Mouse (Mus musculus) heart, embryonic 11.5 days (tissue): ENCODE data around the gene Gm37240. TPM values are rescaled to one million over a fixed set of nuclear protein-coding genes. Genes with fewer than 3 reads are reported as not detected.

Source experiments
- ATAC-seq: fragments of 200-750 bp; cut with Nextera tagmentation; replicated peaks from 2 replicates; pipeline ENCODE4 v1.8.0; 2017; ENCODE audit warnings: moderate library complexity; ENCODE audit not compliant: insufficient number of reproducible peaks, low FRiP score, low TSS enrichment
- H3K27ac ChIP-seq: fragments of 300-500 bp; sonication (generic); 2 replicates; pipeline ENCODE4 v1.5.1; 2014; ENCODE audit warnings: mild to moderate bottlenecking, low read depth, low read length
- H3K27me3 ChIP-seq: fragments of 300-500 bp; sonication (generic); 2 replicates; pipeline ENCODE4 v1.6.1; 2014; ENCODE audit warnings: mild to moderate bottlenecking, low read length, mixed read lengths; ENCODE audit not compliant: control insufficient read depth, insufficient read depth
- H3K36me3 ChIP-seq: fragments of 300-500 bp; sonication (generic); 2 replicates; pipeline ENCODE4 v1.6.1; 2014; ENCODE audit warnings: mild to moderate bottlenecking, low read length, moderate library complexity, mixed read lengths; ENCODE audit not compliant: control insufficient read depth, insufficient read depth
- H3K4me1 ChIP-seq: fragments of 300-500 bp; sonication (generic); 2 replicates; pipeline ENCODE4 v1.6.1; 2014; ENCODE audit warnings: low read length; ENCODE audit not compliant: control insufficient read depth, insufficient read depth
- H3K4me2 ChIP-seq: fragments of 300-500 bp; sonication (generic); 2 replicates; pipeline ENCODE4 v1.6.1; 2014; ENCODE audit warnings: mild to moderate bottlenecking, moderate library complexity
- H3K4me3 ChIP-seq: fragments of 300-500 bp; sonication (generic); 2 replicates; pipeline ENCODE4 v1.5.1; 2014; ENCODE audit warnings: low read depth, low read length
- H3K9ac ChIP-seq: fragments of 300-500 bp; sonication (generic); 2 replicates; pipeline ENCODE4 v1.6.1; 2014; ENCODE audit warnings: mild to moderate bottlenecking, low read depth, low read length, moderate library complexity
- H3K9me3 ChIP-seq: fragments of 300-500 bp; sonication (generic); replicated peaks from 2 replicates; pipeline ENCODE4 v1.6.1; 2016; ENCODE audit warnings: low read length; ENCODE audit not compliant: control insufficient read depth
- WGBS: fragments of 180-500 bp; shearing (Covaris S2); extraction: QIAGEN DNeasy Blood & Tissue Kit; methylation state at CpG from one replicate; pipeline ENCODE4 v1.1.7; 2014; ENCODE audit not compliant: insufficient replicate concordance; 5-methylcytosine and 5-hydroxymethylcytosine counted together
- polyA plus RNA-seq: library from polyadenylated mRNA; unstranded; fragments of >200 nt; fragmentation: Nextera tagmentation; extraction: Ambion mirVana; gene quantifications from 2 replicates; pipeline ENCODE4 v1.2.1, GENCODE M21; 2014

Gene Gm37240
- polyA plus RNA-seq, 1 experiment from 2014 or later, result 4.5 TPM

DNA sequence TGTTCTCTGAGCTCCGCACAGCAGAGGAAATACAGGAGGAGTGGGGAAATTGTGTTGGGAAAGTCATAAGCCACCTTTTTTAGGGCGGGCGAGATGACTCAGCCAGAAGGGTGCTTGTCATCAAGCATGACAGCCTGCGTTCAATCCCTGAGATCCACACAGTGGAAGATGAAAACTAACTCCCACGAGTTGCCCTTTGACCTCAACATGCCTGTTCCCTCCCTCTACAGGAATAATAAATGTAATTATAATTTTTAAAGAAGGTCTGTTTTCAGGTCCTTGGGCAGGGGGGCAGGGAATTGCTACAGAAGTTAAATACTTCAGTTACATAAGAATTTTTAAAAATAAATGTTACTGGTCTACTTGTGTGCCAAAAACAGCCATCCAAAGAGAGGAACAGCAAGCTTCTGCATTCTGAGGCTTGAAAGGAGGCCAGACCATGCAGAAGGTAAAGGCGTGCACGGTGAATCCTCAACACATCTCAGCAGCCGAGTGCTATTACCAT is 902.1 kb downstream of the Gm37240 start:
- 87% methylated on average over 8 of the region's 8 CpGs for WGBS
- H3K4me2 ChIP-seq, result no peak overlapping the region
- no peak for ATAC-seq
- H3K9ac ChIP-seq, result no peak overlapping the region
- H3K36me3 ChIP-seq, result no peaks in the 10 kb centered on the region
- no peaks in the 10 kb centered on the region for H3K9me3 ChIP-seq
- no peaks in the 10 kb centered on the region for H3K4me1 ChIP-seq
- no peak overlapping the region for H3K4me3 ChIP-seq
- H3K27ac ChIP-seq, result no peak overlapping the region
- H3K27me3 ChIP-seq, result no peaks in the 10 kb centered on the region

DNA sequence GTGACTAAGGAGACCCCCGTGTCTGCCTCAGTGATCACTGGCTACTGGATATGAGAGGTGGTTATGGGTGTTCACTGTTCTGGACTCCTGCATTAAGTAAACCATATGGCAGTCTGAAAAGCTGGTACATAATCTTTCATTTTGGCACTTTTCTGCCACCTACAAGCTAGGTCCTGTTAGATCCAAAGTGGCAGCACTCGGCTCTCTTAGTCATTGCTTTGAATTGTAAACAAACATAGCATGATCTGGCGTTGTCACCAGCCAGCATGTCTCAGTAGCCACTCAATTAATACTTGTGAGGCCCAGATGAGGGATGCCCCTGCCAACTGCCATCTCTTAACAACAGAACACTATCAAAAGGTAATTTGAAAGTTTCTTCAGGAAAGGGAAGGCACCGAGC is 904.6 kb downstream of the Gm37240 start:
- no peak for ATAC-seq
- H3K4me3 ChIP-seq, result no peak overlapping the region
- H3K9me3 ChIP-seq, result no peaks in the 10 kb centered on the region
- WGBS, result 70% methylated on average over 4 of the region's 4 CpGs
- H3K9ac ChIP-seq, result no peak overlapping the region
- no peaks in the 10 kb centered on the region for H3K27me3 ChIP-seq
- no peaks in the 10 kb centered on the region for H3K36me3 ChIP-seq
- no peak overlapping the region for H3K4me2 ChIP-seq
- H3K27ac ChIP-seq, result no peak overlapping the region
- no peaks in the 10 kb centered on the region for H3K4me1 ChIP-seq

DNA sequence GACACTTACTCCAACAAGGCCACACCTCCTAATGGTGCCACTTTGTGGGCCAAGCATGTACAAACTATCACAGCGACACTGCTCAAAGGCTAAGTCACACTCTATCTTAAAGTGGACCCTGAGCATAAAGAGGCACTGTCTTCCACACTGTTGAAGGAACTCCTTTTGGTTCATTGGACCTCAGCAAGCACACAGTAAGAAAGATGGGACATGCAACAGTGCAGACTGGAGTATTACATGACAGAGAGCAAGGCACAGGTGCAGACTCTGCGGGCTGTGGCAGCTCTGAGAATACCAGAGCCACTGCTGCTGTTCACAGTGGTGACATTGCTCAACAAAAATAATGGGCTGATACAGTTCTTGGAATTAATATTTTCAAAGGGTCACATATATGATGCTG is 907.2 kb downstream of the Gm37240 start:
- 91% methylated on average over 2 of the region's 2 CpGs for WGBS
- H3K4me3 ChIP-seq, result no peak overlapping the region
- H3K27me3 ChIP-seq, result no peaks in the 10 kb centered on the region
- peaks cover 3% of the 10 kb centered on the region; the same call in 1 of the 2 replicates for H3K36me3 ChIP-seq
- ATAC-seq, result no peak
- no peaks in the 10 kb centered on the region for H3K4me1 ChIP-seq
- H3K4me2 ChIP-seq, result no peak overlapping the region
- no peak overlapping the region for H3K27ac ChIP-seq
- no peaks in the 10 kb centered on the region for H3K9me3 ChIP-seq
- no peak overlapping the region for H3K9ac ChIP-seq

DNA sequence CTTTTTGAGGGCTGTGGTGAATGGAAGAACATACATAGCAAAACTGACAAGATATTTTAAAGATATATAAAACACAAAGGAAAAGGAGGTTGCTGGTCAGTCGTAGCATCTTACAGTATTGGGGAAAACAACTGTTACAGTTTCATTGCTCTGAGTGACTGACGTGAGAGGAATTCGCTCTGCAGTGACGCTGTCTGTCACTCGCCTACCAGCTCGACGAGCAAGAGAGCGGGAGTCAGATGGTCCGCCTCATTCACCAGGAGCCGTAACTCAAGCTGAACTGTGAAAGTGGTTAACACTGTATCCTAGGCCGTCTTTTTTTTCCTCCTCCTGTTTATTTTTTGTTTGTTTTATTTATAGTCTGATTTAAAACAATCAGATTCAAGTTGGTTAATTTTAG is 908.6 kb downstream of the Gm37240 start:
- Histone ChIP-seq H3K9ac (no peak overlapping the region), H3K27me3 (no peaks in the 10 kb centered on the region), H3K9me3 (no peaks in the 10 kb centered on the region), H3K4me3 (no peak overlapping the region), H3K4me1 (no peaks in the 10 kb centered on the region), H3K27ac (no peak overlapping the region), H3K36me3 (peaks cover 3% of the 10 kb centered on the region; the same call in 1 of the 2 replicates), H3K4me2 (no peak overlapping the region)
- no peak for ATAC-seq
- 86% methylated on average over 11 of the region's 11 CpGs for WGBS

DNA sequence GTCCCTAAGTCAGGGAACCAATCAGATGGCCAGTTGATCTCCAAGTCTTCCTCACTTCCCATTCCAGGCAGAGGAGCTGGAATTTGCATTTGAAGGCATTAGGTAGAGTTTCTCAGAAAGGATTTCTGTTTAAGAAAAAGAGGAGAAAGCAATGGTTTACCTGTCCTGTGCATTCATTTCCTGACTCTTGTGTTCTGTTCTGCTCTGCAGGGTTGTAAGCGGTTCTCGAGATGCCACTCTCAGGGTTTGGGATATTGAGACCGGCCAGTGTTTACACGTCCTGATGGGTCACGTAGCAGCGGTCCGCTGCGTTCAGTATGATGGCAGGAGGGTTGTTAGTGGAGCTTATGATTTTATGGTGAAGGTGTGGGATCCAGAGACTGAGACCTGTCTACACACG is 913.1 kb downstream of the Gm37240 start:
- no peak overlapping the region for H3K4me2 ChIP-seq
- peaks cover 5% of the 10 kb centered on the region for H3K36me3 ChIP-seq
- H3K4me1 ChIP-seq, result no peaks in the 10 kb centered on the region
- ATAC-seq, result no peak
- no peaks in the 10 kb centered on the region for H3K27me3 ChIP-seq
- no peak overlapping the region for H3K9ac ChIP-seq
- 94% methylated on average over 9 of the region's 9 CpGs for WGBS
- H3K4me3 ChIP-seq, result no peak overlapping the region
- H3K9me3 ChIP-seq, result no peaks in the 10 kb centered on the region
- H3K27ac ChIP-seq, result no peak overlapping the region

DNA sequence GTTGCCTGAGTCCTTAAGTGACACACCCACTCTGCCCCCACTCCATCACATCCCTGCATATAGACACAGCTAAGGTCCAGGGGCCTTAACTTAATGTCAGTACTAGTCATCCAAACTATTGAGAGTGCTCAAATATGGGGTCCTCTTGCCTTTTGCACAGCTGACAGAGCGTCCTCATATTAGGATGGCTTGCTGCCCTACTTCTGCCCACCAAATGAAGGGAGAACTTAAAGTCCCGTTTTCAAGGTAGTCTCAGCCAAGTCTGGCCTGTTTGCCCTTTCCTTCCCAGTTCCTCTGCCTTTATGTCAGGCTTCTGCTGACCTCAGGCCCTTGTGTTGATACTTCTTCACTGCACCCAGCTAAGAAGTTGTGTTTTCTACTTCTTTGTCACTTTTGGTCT is 914.4 kb downstream of the Gm37240 start:
- Histone ChIP-seq H3K4me3 (no peak overlapping the region), H3K4me2 (no peak overlapping the region), H3K4me1 (no peaks in the 10 kb centered on the region), H3K9me3 (no peaks in the 10 kb centered on the region), H3K9ac (no peak overlapping the region), H3K27me3 (no peaks in the 10 kb centered on the region), H3K27ac (no peak overlapping the region), H3K36me3 (peaks cover 5% of the 10 kb centered on the region)
- ATAC-seq, result no peak
- WGBS, result 86% methylated on average over 2 of the region's 2 CpGs

DNA sequence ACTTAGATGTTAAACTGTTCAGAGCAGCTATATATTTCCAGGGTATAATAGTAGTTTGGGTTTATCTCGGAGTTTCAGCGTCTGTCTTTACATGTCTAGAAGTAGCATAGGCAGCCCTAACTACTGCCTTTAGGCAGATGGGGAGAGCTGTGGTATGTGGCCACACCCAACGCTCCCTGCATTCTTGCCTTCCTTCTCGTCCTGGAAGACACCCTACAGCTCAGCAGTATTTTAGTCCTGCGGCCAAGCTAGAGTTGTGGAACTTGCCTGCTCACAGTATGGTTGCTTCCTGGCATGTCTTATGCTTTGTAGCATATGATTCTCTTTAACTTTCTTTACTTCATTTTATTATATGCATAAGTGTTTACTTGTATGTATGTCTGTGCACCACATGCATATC is 915.8 kb downstream of the Gm37240 start:
- peaks cover 5% of the 10 kb centered on the region for H3K36me3 ChIP-seq
- 74% methylated on average over 5 of the region's 5 CpGs for WGBS

DNA sequence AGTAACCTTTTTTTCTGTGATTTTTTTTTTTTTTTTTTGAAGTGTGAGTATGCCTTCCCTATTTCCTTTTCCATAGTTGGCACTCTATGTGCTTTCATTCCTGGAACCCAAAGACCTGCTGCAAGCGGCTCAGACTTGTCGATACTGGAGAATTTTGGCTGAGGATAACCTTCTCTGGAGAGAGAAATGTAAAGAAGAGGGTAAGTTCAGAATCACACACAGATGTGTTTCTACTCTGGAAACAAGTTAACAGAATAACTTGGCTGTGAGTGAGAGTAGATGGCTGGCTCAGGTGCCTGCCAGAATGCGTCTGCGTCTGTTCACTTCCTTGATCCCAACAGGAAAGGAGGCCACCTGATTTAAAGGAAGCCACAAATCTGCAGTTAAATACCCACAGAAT is 920.0 kb downstream of the Gm37240 start:
- ATAC-seq, result no peak

More for the DNA sequence above, 915.8 kb downstream of the Gm37240 start:
- Histone ChIP-seq H3K4me2 (no peak overlapping the region), H3K9me3 (no peaks in the 10 kb centered on the region), H3K4me1 (no peaks in the 10 kb centered on the region), H3K27ac (no peak overlapping the region), H3K9ac (no peak overlapping the region), H3K27me3 (no peaks in the 10 kb centered on the region), H3K4me3 (no peak overlapping the region)
- no peak for ATAC-seq

DNA sequence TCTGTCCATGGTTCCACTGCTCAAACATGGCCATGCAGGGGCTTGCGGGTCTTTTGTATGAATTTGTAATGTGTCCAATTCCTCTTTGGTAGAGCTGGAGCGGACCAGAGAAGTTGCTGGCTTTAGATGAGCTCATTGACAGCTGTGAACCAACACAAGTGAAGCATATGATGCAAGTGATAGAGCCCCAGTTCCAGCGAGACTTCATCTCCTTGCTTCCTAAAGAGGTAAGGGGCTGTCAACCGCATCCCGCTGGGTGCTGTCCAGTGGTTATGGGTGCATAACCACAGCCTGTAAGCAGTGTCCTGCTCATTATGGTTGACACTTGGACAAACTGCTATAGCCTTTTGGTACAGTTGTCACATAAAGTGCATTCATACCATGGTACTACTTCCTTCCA is 922.2 kb downstream of the Gm37240 start:
- 87% methylated on average over 5 of the region's 5 CpGs for WGBS
- Histone ChIP-seq H3K4me2 (no peak overlapping the region), H3K27me3 (no peaks in the 10 kb centered on the region), H3K4me1 (no peaks in the 10 kb centered on the region), H3K9me3 (no peaks in the 10 kb centered on the region), H3K27ac (no peak overlapping the region), H3K36me3 (no peaks in the 10 kb centered on the region; the same call in 1 of the 2 replicates), H3K9ac (no peak overlapping the region), H3K4me3 (no peak overlapping the region)
- ATAC-seq, result no peak

More for the DNA sequence above, 920.0 kb downstream of the Gm37240 start:
- H3K9me3 ChIP-seq, result no peaks in the 10 kb centered on the region
- H3K4me3 ChIP-seq, result no peak overlapping the region
- H3K4me2 ChIP-seq, result no peak overlapping the region
- WGBS, result 91% methylated on average over 4 of the region's 4 CpGs
- H3K9ac ChIP-seq, result no peak overlapping the region
- H3K27me3 ChIP-seq, result no peaks in the 10 kb centered on the region
- H3K4me1 ChIP-seq, result no peaks in the 10 kb centered on the region
- H3K27ac ChIP-seq, result no peak overlapping the region
- peaks cover under 1% of the 10 kb centered on the region; the same call in 1 of the 2 replicates for H3K36me3 ChIP-seq
